Mouse (Mus musculus): ENCODE data around the gene Caps2. TPM values are rescaled to one million over a fixed set of nuclear protein-coding genes. Genes with fewer than 3 reads are reported as not detected.

Gene Caps2
- polyA plus RNA-seq, 1 experiment from 2014 or later = 0.69 TPM

Other genes starting within 250 kb of the Caps2 start
- gene Krr1, start 191.0 kb upstream of the Caps2 start, polyA plus RNA-seq (2015; fragmentation: Nextera tagmentation; extraction: Ambion mirVana) = 34.4 and 36.1 TPM in 2 replicates
- gene Glipr1, start 161.0 kb upstream of the Caps2 start, polyA plus RNA-seq (2015; fragmentation: Nextera tagmentation; extraction: Ambion mirVana) = 0.76 and 1.5 TPM in 2 replicates
- 0.24 TPM in 1 of 2 replicates, not detected in the other for gene Glipr1l1, start 103.4 kb upstream of the Caps2 start, polyA plus RNA-seq (2015; fragmentation: Nextera tagmentation; extraction: Ambion mirVana)
- not detected in 2 replicates for gene Glipr1l2, start 80.3 kb upstream of the Caps2 start, polyA plus RNA-seq (2015; fragmentation: Nextera tagmentation; extraction: Ambion mirVana)
- 0.41 TPM in 1 of 2 replicates, not detected in the other for gene Glipr1l3, start 3.3 kb upstream of the Caps2 start, polyA plus RNA-seq (2015; fragmentation: Nextera tagmentation; extraction: Ambion mirVana)
- gene Kcnc2, start 107.5 kb downstream of the Caps2 start, polyA plus RNA-seq (2015; fragmentation: Nextera tagmentation; extraction: Ambion mirVana) = 7.5 and 8.1 TPM in 2 replicates

All from hindbrain, embryonic 16.5 days (tissue).